Mouse (Mus musculus) neutrophil, adult 5-6 weeks (primary cell): ENCODE results near the gene Bbx. TPM values are rescaled to one million over a fixed set of nuclear protein-coding genes. Genes with fewer than 3 reads are reported as not detected.

Experiments used
- ATAC-seq: fragments of 151-379, 151-347 bp; 2 replicates; pipeline ENCODE4 v1.8.0; 2017; ENCODE audit warnings: mild to moderate bottlenecking, moderate TSS enrichment; ENCODE audit not compliant: insufficient number of reproducible peaks, poor library complexity, low FRiP score, severe bottlenecking; ENCODE audit errors: extremely low read depth
- total RNA-seq: library from RNA; stranded (forward); fragments of 200-1000 nt; gene quantifications from 2 replicates; pipeline ENCODE4 v1.2.3, GENCODE M21; 2017

Gene Bbx
- total RNA-seq, 1 experiment from 2014 or later: 51.9 TPM

GRCm38 (mm10) chr16:50261741-50262140 is 170.4 kb downstream of the Bbx start:
- no peak for ATAC-seq

GRCm38 (mm10) chr16:50254522-50255159 is 177.5 kb downstream of the Bbx start:
- ATAC-seq: no peak

GRCm38 (mm10) chr16:50251417-50251975 is 180.7 kb downstream of the Bbx start:
- no peak for ATAC-seq

GRCm38 (mm10) chr16:50250469-50250868 is 181.7 kb downstream of the Bbx start:
- no peak for ATAC-seq

- no peak for ATAC-seq
These were observed 183.2 kb downstream of the Bbx start for GRCm38 (mm10) chr16:50249036-50249435.

- ATAC-seq: no peak
These were observed 189.7 kb downstream of the Bbx start for GRCm38 (mm10) chr16:50242444-50242843.

GRCm38 (mm10) chr16:50241604-50242003 is 190.6 kb downstream of the Bbx start:
- no peak for ATAC-seq

GRCm38 (mm10) chr16:50235231-50235630 is 197.0 kb downstream of the Bbx start:
- no peak for ATAC-seq

GRCm38 (mm10) chr16:50230624-50231023 is 201.6 kb downstream of the Bbx start:
- ATAC-seq: no peak

- ATAC-seq: no peak
These were observed 203.4 kb downstream of the Bbx start for GRCm38 (mm10) chr16:50228833-50229232.

- ATAC-seq: no peak
These were observed 205.9 kb downstream of the Bbx start for GRCm38 (mm10) chr16:50226274-50226673.

GRCm38 (mm10) chr16:50224946-50225345 is 207.2 kb downstream of the Bbx start:
- ATAC-seq: no peak

GRCm38 (mm10) chr16:50220734-50221501 is 211.3 kb downstream of the Bbx start:
- ATAC-seq: no peak

- ATAC-seq: no peak
These were observed 215.1 kb downstream of the Bbx start for GRCm38 (mm10) chr16:50217084-50217483.

- no peak for ATAC-seq
These were observed 220.5 kb downstream of the Bbx start for GRCm38 (mm10) chr16:50211727-50212126.

- no peak for ATAC-seq
These were observed 221.0 kb downstream of the Bbx start for GRCm38 (mm10) chr16:50211231-50211630.

GRCm38 (mm10) chr16:50210742-50211141 is 221.4 kb downstream of the Bbx start:
- ATAC-seq: no peak

- no peak for ATAC-seq
These were observed 227.2 kb downstream of the Bbx start for GRCm38 (mm10) chr16:50204944-50205343.

GRCm38 (mm10) chr16:50201546-50202151 is 230.5 kb downstream of the Bbx start:
- peak; percentile 72; the same call in 1 of the 2 replicates for ATAC-seq

GRCm38 (mm10) chr16:50200214-50200613 is 232.0 kb downstream of the Bbx start:
- no peak for ATAC-seq
